Mouse (Mus musculus) cerebellum, adult 11 months (tissue): ENCODE measurements around the gene Nmnat3.

Source experiments
- DNase-seq: peaks from one replicate; pipeline ENCODE4 v3.0.0; 2022

The Nmnat3 gene

DNA sequence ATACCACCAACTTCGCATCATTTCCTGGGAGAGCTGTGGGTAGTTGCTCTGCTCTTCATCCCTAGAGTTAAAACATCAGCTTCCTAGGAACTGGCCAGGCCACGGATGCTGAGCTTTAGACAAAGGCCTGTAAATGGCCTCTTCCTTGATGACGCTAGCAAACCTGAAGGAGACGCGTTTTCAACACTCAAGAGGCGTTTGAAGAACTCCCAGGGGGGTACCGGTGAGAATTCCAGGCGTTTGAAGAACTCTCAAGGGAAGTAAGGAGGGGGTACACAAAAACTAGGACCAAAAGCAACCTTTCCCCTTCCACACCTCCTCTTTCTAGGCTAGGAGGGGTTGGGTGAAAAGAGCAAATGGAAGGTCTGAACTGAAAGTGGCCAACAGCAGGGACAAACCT is 137.1 kb downstream of the Nmnat3 start:
- DNase-seq = no peak

DNA sequence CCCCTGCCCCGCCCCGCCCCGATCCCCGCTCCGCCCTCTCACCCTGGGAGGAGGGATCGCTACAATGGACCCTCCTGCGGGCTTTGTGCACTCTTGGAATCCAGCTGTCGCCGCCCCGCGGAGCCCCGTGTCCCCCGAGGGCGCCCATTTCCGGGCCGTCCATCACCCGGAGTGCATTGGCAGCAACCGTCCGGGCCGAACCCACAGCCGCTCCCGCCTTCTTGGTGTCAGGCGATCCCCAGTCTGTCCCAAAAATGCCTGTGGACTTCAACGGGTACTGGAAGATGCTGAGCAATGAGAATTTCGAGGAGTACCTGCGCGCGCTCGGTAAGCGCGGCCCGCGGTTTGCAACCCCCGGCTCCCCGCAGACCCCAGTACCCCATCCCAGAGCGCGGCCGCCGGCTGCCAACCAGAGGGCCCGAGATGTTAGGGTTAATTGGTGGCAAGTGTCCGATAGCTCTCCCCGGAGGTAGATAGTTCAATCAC is 137.5 kb downstream of the Nmnat3 start:
- no peak for DNase-seq

DNA sequence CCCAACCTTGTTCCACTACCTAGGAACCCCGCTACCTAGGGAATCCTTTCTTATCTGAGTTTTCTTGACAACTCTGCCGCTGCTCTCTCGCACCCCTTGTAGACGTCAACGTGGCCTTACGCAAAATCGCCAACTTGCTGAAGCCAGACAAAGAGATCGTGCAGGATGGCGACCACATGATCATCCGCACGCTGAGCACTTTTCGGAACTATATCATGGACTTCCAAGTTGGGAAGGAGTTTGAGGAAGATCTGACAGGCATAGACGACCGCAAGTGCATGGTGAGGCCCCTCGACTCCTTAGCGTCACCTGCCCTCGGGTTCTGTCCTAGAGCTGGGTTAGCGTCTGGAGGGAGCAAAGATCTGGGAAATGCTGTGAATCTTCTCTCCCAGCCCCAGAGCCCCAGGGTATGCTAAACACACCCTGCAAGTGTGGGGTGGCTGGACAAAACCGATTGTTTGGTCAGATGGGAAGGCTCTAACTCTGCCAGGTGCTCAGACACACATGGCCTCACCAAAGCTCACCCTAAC is 138.2 kb downstream of the Nmnat3 start:
- DNase-seq = no peak

DNA sequence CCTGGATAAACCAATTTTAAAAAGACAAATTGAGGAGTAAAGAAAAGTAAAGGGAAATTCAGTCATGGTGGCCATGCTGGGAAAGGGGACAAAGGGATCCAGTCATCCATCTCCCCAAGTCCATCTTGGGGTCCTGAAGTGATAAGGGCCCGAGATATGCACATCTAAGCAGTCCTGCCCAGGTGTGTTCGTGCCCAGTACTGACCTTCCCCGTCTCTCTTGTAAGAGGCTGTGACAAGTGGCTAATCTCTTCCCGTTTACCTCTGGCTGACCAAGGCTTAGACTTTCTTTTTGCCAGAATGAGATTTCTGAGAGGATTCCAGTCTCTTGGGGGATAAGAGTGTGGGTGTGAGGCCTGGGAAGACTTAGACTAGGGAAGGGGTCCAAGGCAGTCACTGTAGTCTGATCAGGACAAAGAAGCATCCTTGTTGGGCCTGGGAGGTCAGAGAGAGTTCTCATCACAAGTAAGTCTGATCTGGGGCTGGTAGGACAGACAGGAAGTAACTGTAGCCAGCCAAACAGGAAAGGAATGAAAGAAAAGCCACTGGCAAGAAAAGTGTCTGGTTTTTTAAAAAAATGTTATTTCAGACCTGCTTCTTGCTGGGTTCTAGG is 140.8 kb downstream of the Nmnat3 start:
- DNase-seq = no peak

DNA sequence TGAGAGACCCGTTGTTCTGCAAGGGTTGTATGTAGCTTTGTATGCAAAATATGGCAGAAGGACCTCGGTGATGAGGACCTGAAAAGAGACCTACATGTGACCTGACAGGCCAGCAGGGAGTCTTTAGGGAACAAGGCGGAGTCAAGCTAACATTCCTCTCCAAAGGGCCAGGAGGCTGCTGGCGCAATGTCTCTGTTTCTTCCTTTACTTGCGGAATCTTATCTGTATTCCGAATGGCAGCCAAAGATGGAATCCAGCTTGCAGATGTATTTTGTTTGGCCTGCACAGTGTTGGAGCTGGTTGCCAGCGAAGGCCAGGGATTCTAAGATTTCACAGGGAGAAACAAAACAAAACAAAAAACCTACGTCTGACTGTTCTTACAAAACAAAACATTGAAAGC is 141.5 kb downstream of the Nmnat3 start:
- no peak for DNase-seq

DNA sequence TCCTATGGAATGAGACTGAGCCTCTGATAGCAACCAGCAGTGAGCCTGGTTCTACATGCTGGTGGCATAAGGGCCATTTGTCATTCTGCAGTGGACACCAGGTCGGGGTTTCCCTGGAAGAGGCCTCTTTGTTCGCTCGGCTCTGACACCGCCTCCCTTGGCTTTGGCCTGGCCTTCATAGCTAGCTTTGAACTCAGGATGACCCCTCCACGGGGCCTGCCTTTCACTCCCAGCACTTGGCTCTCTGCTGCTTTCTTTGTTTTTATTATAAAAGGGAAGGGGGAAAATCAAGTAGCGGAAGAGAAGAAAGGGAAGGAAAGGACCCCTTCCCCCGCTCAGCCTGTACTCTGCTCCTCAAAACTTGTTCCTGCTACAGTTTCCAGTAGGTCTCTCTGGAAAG is 142.6 kb downstream of the Nmnat3 start:
- no peak for DNase-seq

DNA sequence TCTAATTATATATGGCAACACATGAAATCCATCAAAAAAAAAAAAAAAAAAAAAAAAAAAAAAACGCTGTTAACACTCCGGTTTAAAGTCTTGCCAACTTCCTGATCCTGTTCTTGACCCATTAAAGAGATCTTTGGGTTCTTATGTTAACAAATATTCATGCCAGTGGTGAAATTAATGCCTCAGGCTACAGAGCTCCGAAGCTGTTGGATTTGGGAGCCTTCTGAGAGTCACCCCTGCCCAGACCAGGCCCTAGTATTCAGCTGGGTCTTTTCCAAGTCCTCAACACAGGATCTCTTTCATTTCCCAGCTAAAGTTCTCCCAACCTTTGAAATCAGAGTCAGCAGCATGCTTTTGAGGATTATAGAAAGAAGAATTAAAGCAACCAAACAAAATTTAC is 143.3 kb downstream of the Nmnat3 start:
- no peak for DNase-seq

DNA sequence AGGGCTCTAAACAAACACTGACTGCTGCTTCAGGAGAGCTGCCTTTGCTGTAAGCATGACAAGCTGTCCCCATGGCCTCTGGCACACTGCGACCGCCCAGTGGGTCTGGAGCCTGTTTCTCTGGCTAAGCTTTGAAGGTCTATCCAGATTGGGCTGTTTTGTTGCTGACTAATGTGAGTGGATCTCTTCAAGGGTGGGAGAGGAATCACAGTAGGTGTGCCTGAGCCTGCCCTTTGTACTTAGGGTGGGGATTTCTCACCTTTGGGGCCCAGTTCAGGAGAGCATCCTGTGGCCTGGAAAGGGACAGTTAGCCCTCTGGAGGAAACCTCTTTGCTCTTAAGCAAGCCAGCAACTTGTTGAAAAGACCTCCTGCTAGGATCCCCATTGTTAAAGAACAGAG is 145.8 kb downstream of the Nmnat3 start:
- no peak for DNase-seq

DNA sequence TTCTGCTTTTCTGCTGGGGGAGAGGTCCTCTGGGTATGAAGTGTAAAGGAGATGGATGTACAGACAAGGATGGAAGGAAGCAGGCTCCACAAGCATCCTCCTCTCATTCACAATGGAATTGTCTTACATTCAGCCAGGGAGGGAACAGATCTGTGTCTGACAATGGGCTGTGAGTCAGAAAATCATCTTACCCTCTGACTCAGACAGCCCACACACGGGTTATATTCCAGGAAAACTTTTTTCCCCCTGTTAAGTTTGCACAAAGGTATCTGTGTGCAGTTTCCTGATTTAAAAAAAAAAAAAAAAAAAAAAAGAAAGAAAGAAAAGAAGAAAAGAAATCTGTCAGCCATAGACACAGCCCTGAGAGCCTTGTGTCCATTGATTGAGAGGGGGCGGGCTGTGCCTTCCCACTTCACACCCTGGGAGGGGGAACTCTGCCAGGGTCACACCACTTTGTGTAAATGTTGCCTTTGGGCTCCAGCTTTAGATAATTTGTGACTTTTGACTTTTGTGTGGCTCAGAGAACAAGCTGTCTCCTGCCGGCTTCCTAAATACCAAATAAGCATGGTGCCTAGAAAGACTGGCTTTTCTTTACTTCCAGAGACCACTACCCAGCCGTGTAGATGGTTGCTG is 146.8 kb downstream of the Nmnat3 start:
- DNase-seq = no peak

DNA sequence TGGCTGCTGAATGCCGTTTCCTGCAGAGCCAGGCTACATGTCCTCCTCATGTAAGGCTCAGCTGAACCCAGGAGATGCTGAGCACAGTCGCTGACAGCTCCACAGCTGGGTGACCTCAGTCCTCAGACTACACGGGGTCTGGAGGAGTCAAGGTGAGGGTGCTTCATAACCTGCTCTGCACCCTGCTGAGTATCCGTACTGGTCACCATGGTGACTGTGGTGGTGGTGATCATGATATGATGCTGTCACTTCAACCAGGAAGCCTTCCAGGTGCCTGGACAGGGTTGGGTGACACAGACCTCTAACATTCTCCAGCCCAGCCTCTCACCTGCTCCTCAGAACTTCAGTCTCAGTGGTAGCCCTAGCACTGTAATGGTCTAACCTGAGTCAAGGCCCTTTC is 150.6 kb downstream of the Nmnat3 start:
- DNase-seq = no peak

DNA sequence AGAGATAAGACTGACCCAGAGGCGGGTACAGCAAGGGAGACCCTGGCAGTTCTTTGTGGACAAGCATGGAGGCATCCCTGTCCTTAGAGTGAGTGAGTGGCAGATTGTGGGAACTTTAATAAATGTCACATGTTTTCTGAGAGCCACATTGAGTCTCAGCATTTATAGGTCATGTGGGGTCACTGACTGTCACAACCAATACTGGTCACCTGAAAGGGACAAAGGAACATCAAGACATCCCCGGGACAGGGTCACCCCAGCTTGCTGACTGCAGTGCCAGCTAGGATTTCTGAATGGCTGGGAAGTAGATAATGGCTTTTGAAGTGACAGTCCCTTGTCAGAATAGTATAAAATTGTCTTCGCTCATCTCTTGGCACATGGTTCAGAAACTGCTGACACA is 151.9 kb downstream of the Nmnat3 start:
- no peak for DNase-seq

DNA sequence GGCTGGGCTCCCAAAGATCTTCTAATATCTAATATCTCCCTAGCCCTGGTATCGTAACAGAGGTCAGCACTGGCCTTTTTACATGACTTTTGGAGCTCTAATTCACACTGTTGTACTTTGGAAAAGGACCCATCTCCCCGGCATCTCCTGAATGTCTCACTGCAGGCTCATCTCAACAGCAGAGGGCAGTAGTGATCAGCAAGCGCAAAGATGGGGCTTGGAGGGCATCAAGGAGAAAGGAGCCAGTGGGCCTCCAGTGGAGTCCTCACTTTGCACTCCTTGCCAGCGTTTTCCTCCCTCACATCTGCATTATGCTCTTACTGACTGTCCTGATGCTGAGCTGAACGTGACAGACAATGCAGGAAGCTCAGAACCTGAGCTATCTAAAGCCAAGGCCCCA is 155.4 kb downstream of the Nmnat3 start:
- DNase-seq = no peak

DNA sequence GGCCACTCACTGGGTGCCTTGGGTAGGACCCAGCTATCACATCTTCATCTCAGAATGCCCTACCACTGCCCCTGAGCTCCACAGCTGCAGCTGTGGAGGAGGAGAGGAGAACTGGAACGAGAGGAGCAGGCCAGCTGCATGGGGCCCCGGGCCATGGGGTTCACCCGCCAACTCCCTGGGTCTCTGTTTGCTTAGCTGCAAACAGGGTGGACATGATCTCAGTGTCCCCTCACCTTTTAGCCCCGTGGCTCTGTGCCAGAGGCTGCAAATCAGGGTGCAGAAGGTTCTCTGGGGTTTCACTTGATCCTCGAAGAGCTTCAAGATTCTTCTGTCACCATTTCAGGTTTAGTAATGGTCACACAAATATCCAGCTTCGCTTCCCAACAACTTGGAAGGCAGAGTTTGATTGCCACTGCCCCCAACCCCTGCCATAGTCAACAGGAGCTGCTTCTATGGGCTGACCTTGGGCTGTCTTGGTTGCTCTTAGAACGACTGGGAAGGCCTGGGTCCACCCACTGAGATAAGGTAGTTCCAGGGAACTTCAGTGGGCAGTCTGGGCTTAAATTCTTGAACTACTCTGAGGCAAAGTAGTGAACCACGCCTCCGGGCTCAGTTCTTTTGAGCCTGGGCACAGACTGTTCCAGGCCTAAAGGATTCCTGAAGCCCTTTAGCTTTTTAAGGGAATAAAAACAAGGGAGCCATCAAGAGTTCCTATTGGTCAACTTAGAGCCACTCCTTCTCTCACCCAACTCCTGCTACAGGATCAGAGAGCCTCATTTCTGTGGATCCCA is 158.3 kb downstream of the Nmnat3 start:
- no peak for DNase-seq

DNA sequence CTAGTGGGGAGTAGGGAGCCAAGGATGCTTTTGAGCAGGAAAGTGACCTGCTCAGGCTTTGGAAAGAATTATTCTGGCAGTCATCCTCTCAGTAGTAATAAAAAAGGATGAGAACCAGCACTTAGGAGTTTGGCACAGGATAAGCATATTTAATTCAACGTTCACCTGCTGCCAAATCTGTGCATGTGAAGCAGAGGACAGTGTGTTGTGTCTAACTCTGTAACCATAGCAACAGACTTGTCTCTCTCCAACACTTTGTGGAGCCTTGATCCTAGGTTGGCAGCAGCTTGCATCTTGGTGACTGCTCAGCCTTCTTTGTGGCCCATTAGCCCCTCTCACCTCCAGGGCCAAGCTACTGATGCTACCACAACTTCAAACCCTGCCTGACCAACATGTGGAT is 163.7 kb downstream of the Nmnat3 start:
- DNase-seq = no peak

DNA sequence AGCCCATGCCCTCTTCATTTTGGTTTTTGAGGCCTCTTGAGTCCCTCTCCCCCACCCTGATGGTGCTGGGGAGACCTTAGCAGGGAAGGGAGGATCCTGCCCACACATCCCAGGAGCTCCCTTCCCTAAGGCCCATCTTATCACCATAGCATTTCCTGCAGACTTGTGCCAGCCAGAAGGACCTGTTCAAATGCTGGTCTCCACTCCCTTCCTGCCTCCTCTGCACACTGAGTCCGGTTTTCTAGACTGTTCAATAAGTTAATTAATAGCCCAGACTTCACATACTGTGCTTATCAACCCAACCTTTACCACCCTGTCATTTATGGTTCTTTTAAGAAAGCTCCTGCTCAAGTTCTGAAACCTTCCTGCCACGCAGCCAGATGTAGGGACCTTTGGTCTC is 179.5 kb downstream of the Nmnat3 start:
- no peak for DNase-seq
